ENCODE assay signal across 8 mouse cellular contexts in genomic region chr3:96526864-96527542, GRCm38 (mm10). TPM values are rescaled to one million over a fixed set of nuclear protein-coding genes. Genes with fewer than 3 reads are reported as not detected.
A peak's percentile ranks its signal among the peaks of the same experiment; 100 is the strongest.
DNase-seq lines count a peak whose midpoint lies in the region; ATAC-seq and TF ChIP-seq lines count a peak whose summit lies in the region.

No protein-coding gene starts in this region.

- intact Hi-C loops in left cerebral cortex, postnatal 14 days (cut with DNase I), result no loop called here

- H3K27ac ChIP-seq in heart, embryonic 13.5 days (replicated peaks), result no peak overlapping the region
- no peak overlapping the region for H3K27ac ChIP-seq in hindbrain, embryonic 16.5 days (ENCODE audit: low read depth, low read length)
- 0 out of 2 replicates have a peak overlapping the region, but pooled peaks have one; percentile 5 for H3K27ac ChIP-seq in midbrain, embryonic 16.5 days (ENCODE audit: low read length)
- H3K27ac ChIP-seq in thymus, adult 2 months (ENCODE audit: control insufficient read depth, insufficient read depth, low read length), result no peak overlapping the region

- H3K36me3 ChIP-seq in heart, embryonic 13.5 days, result no peaks in the 10 kb centered on the region
- no peaks in the 10 kb centered on the region for H3K36me3 ChIP-seq in hindbrain, embryonic 16.5 days (ENCODE audit: control insufficient read depth, insufficient read depth, low read length)
- H3K36me3 ChIP-seq in midbrain, embryonic 16.5 days (ENCODE audit: control insufficient read depth, insufficient read depth, low read length), result no peaks in the 10 kb centered on the region
- H3K36me3 ChIP-seq in thymus, adult 2 months (ENCODE audit: control insufficient read depth, insufficient read depth, low read length), result no peaks in the 10 kb centered on the region

- TF ChIP-seq CTCF in thymus, adult 2 months (IDR thresholded peaks at IDR 0.05; ENCODE audit: borderline replicate concordance, control insufficient read depth, extremely low read depth, insufficient read depth, low read length, poor library complexity), result no peak

- WGBS in heart, embryonic 13.5 days, result 4% methylated on average over 44 of the region's 44 CpGs
- WGBS in hindbrain, embryonic 16.5 days, result 4% methylated on average over 44 of the region's 44 CpGs
- 5% methylated on average over 33 of the region's 44 CpGs for WGBS in midbrain, embryonic 16.5 days
- WGBS in thymus, adult 2 months, result 11% methylated on average over 44 of the region's 44 CpGs

- H3K27me3 ChIP-seq in heart, embryonic 13.5 days (replicated peaks), result peaks cover 43% of the 10 kb centered on the region
- H3K27me3 ChIP-seq in hindbrain, embryonic 16.5 days (replicated peaks; ENCODE audit: control insufficient read depth, insufficient read depth, low read length), result peaks cover 19% of the 10 kb centered on the region
- peaks cover 25% of the 10 kb centered on the region for H3K27me3 ChIP-seq in midbrain, embryonic 16.5 days (ENCODE audit: control insufficient read depth, insufficient read depth, low read depth, low read length)
- H3K27me3 ChIP-seq in thymus, adult 2 months (ENCODE audit: control insufficient read depth, insufficient read depth, low read length), result peaks cover 14% of the 10 kb centered on the region; the same call in 1 of the 2 replicates

- H3K4me2 ChIP-seq in heart, embryonic 13.5 days, result peak overlapping the region; percentile 91
- peak overlapping the region; percentile 96 for H3K4me2 ChIP-seq in hindbrain, embryonic 16.5 days (ENCODE audit: low read length)
- peak overlapping the region; percentile 92 for H3K4me2 ChIP-seq in midbrain, embryonic 16.5 days (ENCODE audit: low read length)

- H3K4me3 ChIP-seq in heart, embryonic 13.5 days, result peak overlapping the region; percentile 57
- H3K4me3 ChIP-seq in hindbrain, embryonic 16.5 days (ENCODE audit: low read length), result peak overlapping the region; percentile 54
- peak overlapping the region; percentile 54 for H3K4me3 ChIP-seq in midbrain, embryonic 16.5 days (ENCODE audit: low read depth, low read length)
- no peak overlapping the region for H3K4me3 ChIP-seq in thymus, adult 2 months (ENCODE audit: control insufficient read depth, insufficient read depth, low read length)

- H3K9ac ChIP-seq in heart, embryonic 13.5 days, result peak overlapping the region; percentile 78
- peak overlapping the region; percentile 67 for H3K9ac ChIP-seq in hindbrain, embryonic 16.5 days (ENCODE audit: low read depth, low read length)
- H3K9ac ChIP-seq in midbrain, embryonic 16.5 days (ENCODE audit: low read depth, low read length), result peak overlapping the region; percentile 61

- no peak for TF ChIP-seq POLR2A in thymus, adult 2 months (IDR thresholded peaks at IDR 0.05; ENCODE audit: control insufficient read depth, extremely low read depth, insufficient read depth, low read length, poor library complexity)

- ATAC-seq in heart, embryonic 13.5 days (ENCODE audit: extremely low read depth, insufficient number of reproducible peaks, low FRiP score, low TSS enrichment), result no peak
- ATAC-seq in hindbrain, embryonic 16.5 days, result peak; percentile 80
- ATAC-seq in midbrain, embryonic 16.5 days, result peak; percentile 62; the same call in 1 of the 2 replicates
- no peak for ATAC-seq in megakaryocyte progenitor cell, adult 5-6 weeks (replicated peaks; ENCODE audit: poor library complexity)

- no peak for DNase-seq in heart, adult 9 months (ENCODE audit: low spot score in 2 of 2)
- peak; percentile 47 for DNase-seq in embryo, embryonic 10 days (ENCODE audit: low spot score)
- no peak for DNase-seq in thymus, adult 2 months
- no peak for DNase-seq in left cerebral cortex, postnatal 14 days (ENCODE audit: low spot score in 2 of 2)

- no peaks in the 10 kb centered on the region for H3K9me3 ChIP-seq in heart, embryonic 13.5 days
- no peaks in the 10 kb centered on the region for H3K9me3 ChIP-seq in hindbrain, embryonic 16.5 days (ENCODE audit: control insufficient read depth, low read length)
- H3K9me3 ChIP-seq in midbrain, embryonic 16.5 days (replicated peaks; ENCODE audit: control insufficient read depth, low read length, poor library complexity, severe bottlenecking), result no peaks in the 10 kb centered on the region

- peaks cover 37% of the 10 kb centered on the region for H3K4me1 ChIP-seq in heart, embryonic 13.5 days
- H3K4me1 ChIP-seq in hindbrain, embryonic 16.5 days (ENCODE audit: control insufficient read depth, insufficient read depth, low read depth, low read length), result peaks cover 10% of the 10 kb centered on the region
- peaks cover 8% of the 10 kb centered on the region for H3K4me1 ChIP-seq in midbrain, embryonic 16.5 days (ENCODE audit: control insufficient read depth, insufficient read depth, low read length)
- no peaks in the 10 kb centered on the region for H3K4me1 ChIP-seq in thymus, adult 2 months (replicated peaks; ENCODE audit: control insufficient read depth, insufficient read depth, low read length)

RNA-seq across cellular contexts. Expression of gene Hfe2, which starts 2.0 kb away (rescaled TPM):
- polyA plus RNA-seq in heart, embryonic 13.5 days (2015; fragmentation: Nextera tagmentation; extraction: Ambion mirVana), result 7.4 and 7.5 TPM in 2 replicates
- 3.3 and 3.5 TPM in 2 replicates for polyA plus RNA-seq in hindbrain, embryonic 16.5 days (2015; fragmentation: Nextera tagmentation; extraction: Ambion mirVana)
- polyA plus RNA-seq in midbrain, embryonic 16.5 days (2015; fragmentation: Nextera tagmentation; extraction: Ambion mirVana), result 1.8 and 2.4 TPM in 2 replicates
- total RNA-seq in megakaryocyte progenitor cell, adult 5-6 weeks (2015), result not detected in 2 replicates
- not detected in 2 replicates for total RNA-seq in megakaryocyte progenitor cell, adult 5-6 weeks (2017)
- 1.3 and 10.4 TPM in 2 replicates for polyA plus RNA-seq in thymus, adult 2 months (2012; rRNA removed)
- total RNA-seq in left cerebral cortex, postnatal 14 days (2021), result under 1 TPM; 0.18 to 0.42 TPM

RNA-seq across cellular contexts. Expression of gene Txnip, which starts 30.8 kb away (rescaled TPM):
- polyA plus RNA-seq in heart, embryonic 13.5 days (2015; fragmentation: Nextera tagmentation; extraction: Ambion mirVana), result 156 and 165 TPM in 2 replicates
- polyA plus RNA-seq in hindbrain, embryonic 16.5 days (2015; fragmentation: Nextera tagmentation; extraction: Ambion mirVana), result 51.0 and 53.6 TPM in 2 replicates
- polyA plus RNA-seq in midbrain, embryonic 16.5 days (2015; fragmentation: Nextera tagmentation; extraction: Ambion mirVana), result 41.5 and 43.5 TPM in 2 replicates
- 103 and 139 TPM in 2 replicates for total RNA-seq in megakaryocyte progenitor cell, adult 5-6 weeks (2015)
- total RNA-seq in megakaryocyte progenitor cell, adult 5-6 weeks (2017), result 94.6 and 128 TPM in 2 replicates
- 587 and 719 TPM in 2 replicates for polyA plus RNA-seq in thymus, adult 2 months (2012; rRNA removed)
- 10 to 100 TPM; 26.9 to 36.8 TPM for total RNA-seq in left cerebral cortex, postnatal 14 days (2021)

RNA-seq across cellular contexts. Expression of gene Gm16253, which starts 49.8 kb away (rescaled TPM):
- polyA plus RNA-seq in heart, embryonic 13.5 days (2015; fragmentation: Nextera tagmentation; extraction: Ambion mirVana), result 1.6 and 1.7 TPM in 2 replicates
- polyA plus RNA-seq in hindbrain, embryonic 16.5 days (2015; fragmentation: Nextera tagmentation; extraction: Ambion mirVana), result 1.0 and 1.9 TPM in 2 replicates
- 1.6 and 1.8 TPM in 2 replicates for polyA plus RNA-seq in midbrain, embryonic 16.5 days (2015; fragmentation: Nextera tagmentation; extraction: Ambion mirVana)
- total RNA-seq in megakaryocyte progenitor cell, adult 5-6 weeks (2015), result not detected in 2 replicates
- not detected in 2 replicates for total RNA-seq in megakaryocyte progenitor cell, adult 5-6 weeks (2017)
- polyA plus RNA-seq in thymus, adult 2 months (2012; rRNA removed), result not detected in 2 replicates
- total RNA-seq in left cerebral cortex, postnatal 14 days (2021), result not detected

Comparison
In these comparisons a context has a peak if more than half of its experiments do, and no peak if none do; other contexts are left out.
1. ATAC-seq: peak in hindbrain, embryonic 16.5 days (single experiment) and midbrain, embryonic 16.5 days (single experiment); none in heart, embryonic 13.5 days (single experiment) and megakaryocyte progenitor cell, adult 5-6 weeks (single experiment).
2. Peak in every context shown above with its lines, with median percentiles within 50 percentile points of each other: H3K4me2 ChIP-seq and H3K9ac ChIP-seq.